Mouse (Mus musculus) forebrain, embryonic 15.5 days (tissue): ENCODE measurements at regions not wholly inside any gene's neighbourhood (a gene's known extent, or its start where the extent isn't known, plus 50 kb on each side); places are given as distances from the start of the nearest gene placed in this dataset.

Experiments used
- ATAC-seq: fragments of 200-750 bp; cut with Nextera tagmentation; replicated peaks from 2 replicates; pipeline ENCODE4 v1.8.0; 2017; ENCODE audit warnings: mild to moderate bottlenecking, moderate TSS enrichment, moderate library complexity
- H3K27ac ChIP-seq: fragments of 300-500 bp; sonication (generic); replicated peaks from 2 replicates; pipeline ENCODE4 v1.5.1; 2015; ENCODE audit warnings: mild to moderate bottlenecking, inconsistent platforms
- H3K27me3 ChIP-seq: fragments of 300-500 bp; sonication (generic); 2 replicates; pipeline ENCODE4 v1.6.1; 2015; ENCODE audit warnings: inconsistent platforms
- H3K36me3 ChIP-seq: fragments of 300-500 bp; sonication (generic); 2 replicates; pipeline ENCODE4 v1.6.1; 2015; ENCODE audit warnings: mild to moderate bottlenecking, inconsistent platforms
- H3K4me1 ChIP-seq: fragments of 300-500 bp; sonication (generic); 2 replicates; pipeline ENCODE4 v1.6.1; 2015; ENCODE audit warnings: inconsistent platforms
- H3K4me2 ChIP-seq: fragments of 300-500 bp; sonication (generic); replicated peaks from 2 replicates; pipeline ENCODE4 v1.6.1; 2015; ENCODE audit warnings: mild to moderate bottlenecking, inconsistent platforms
- H3K4me3 ChIP-seq: fragments of 300-500 bp; sonication (generic); 2 replicates; pipeline ENCODE4 v1.5.1; 2015; ENCODE audit warnings: mild to moderate bottlenecking, inconsistent platforms
- H3K9ac ChIP-seq: fragments of 300-500 bp; sonication (generic); replicated peaks from 2 replicates; pipeline ENCODE4 v1.6.1; 2015; ENCODE audit warnings: mild to moderate bottlenecking, inconsistent platforms
- H3K9me3 ChIP-seq: fragments of 300-500 bp; sonication (generic); 2 replicates; pipeline ENCODE4 v1.6.1; 2016; ENCODE audit warnings: inconsistent platforms
- whole genome bisulfite sequencing: fragments of 180-500 bp; shearing (Covaris S2); methylation state at CpG from one replicate; pipeline ENCODE4 v1.1.7; 2015; ENCODE audit warnings: mixed read lengths; 5-methylcytosine and 5-hydroxymethylcytosine counted together

DNA sequence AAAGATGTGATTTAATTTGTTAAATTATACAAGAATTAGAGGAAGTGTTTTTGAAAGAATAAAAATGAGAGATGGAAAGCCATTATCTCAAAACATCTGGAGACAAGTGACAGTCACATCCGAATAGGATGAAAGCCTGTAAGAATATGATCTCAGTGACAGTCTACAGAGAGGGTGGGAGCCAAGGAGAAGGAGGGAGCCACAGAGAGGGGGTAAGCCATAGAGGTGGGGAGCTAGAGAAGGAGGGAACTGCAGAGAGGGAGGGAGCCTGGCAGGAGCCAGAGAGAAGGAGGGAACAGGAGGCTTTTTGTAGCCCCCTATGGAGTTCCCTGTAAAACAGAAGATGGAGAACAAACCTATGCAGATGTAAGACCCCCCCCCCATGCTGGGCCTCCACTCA is 438.4 kb downstream of the Atp23 start:
- Histone ChIP-seq H3K9me3 (no peaks in the 10 kb centered on the region), H3K4me2 (no peak overlapping the region), H3K9ac (no peak overlapping the region), H3K27ac (no peak overlapping the region), H3K4me1 (no peaks in the 10 kb centered on the region), H3K27me3 (no peaks in the 10 kb centered on the region), H3K36me3 (no peaks in the 10 kb centered on the region), H3K4me3 (no peak overlapping the region)
- no peak for ATAC-seq
- WGBS, result 76% methylated on average over 1 of the region's 1 CpGs

DNA sequence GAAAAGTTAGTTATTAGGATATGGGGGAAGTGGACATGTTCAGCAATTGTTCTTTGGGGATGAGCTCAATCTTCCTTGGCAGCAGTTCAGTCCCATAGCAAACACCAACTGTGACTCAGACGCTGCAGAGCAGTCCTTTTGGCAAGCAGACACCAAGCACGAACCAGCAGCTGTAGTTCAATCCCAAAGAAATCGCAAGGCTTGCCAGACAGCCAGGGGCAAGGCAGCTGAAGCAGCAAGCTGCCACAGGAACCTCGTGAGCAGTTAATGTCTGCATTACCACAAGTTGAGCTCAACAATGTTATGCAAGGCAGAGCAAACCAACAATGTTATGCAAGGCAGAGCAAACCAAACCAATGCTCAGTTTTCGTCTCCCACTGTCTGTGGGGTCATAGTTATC is 442.6 kb downstream of the Atp23 start:
- no peaks in the 10 kb centered on the region for H3K4me1 ChIP-seq
- H3K4me3 ChIP-seq, result no peak overlapping the region
- H3K9ac ChIP-seq, result no peak overlapping the region
- H3K4me2 ChIP-seq, result no peak overlapping the region
- no peak overlapping the region for H3K27ac ChIP-seq
- H3K36me3 ChIP-seq, result no peaks in the 10 kb centered on the region
- no peaks in the 10 kb centered on the region for H3K9me3 ChIP-seq
- WGBS, result 65% methylated on average over 5 of the region's 5 CpGs
- no peaks in the 10 kb centered on the region for H3K27me3 ChIP-seq
- ATAC-seq, result 0 out of 2 replicates have a peak, but pooled peaks have one; percentile 35

DNA sequence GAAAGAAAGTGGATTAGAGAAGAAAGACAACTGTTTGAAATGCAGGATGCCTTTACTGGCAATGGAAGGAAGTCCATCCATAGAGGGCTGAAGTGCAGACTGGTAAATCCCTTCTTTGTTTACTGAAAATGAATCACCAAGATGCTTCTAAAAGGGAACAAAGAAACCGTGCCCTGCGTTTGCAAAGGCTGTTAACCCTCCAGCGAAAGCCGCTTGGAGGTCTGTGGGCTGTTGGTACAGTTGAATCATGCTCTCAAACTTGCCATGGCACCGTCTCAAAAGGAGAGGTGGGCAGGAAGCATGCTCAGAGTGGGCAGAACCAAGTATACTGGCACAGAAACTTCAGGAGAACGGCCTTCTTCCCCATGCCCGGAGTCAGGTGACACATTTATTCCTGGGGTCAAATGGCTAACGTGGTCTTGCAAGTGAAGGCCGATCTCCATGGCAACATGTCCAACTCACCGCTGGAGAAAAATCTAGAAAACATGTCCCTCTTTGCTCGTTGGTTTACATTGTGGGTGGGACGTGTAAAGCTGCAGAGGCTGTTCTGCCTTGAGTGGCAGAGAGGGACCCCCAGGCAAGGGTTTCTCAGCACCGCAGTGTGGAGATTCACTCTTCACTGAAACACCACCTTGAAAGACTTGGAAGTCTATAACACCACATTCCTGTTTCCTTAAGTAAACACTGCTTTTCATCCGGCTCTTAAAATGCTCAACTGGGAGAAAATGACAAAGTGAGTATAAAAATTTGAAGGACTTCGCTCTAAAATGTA is 448.2 kb downstream of the Atp23 start:
- no peak for ATAC-seq
- no peak overlapping the region for H3K9ac ChIP-seq
- no peaks in the 10 kb centered on the region for H3K4me1 ChIP-seq
- H3K36me3 ChIP-seq, result no peaks in the 10 kb centered on the region
- no peak overlapping the region for H3K4me2 ChIP-seq
- no peaks in the 10 kb centered on the region for H3K27me3 ChIP-seq
- no peaks in the 10 kb centered on the region for H3K9me3 ChIP-seq
- H3K4me3 ChIP-seq, result no peak overlapping the region
- no peak overlapping the region for H3K27ac ChIP-seq
- WGBS, result 58% methylated on average over 15 of the region's 15 CpGs

DNA sequence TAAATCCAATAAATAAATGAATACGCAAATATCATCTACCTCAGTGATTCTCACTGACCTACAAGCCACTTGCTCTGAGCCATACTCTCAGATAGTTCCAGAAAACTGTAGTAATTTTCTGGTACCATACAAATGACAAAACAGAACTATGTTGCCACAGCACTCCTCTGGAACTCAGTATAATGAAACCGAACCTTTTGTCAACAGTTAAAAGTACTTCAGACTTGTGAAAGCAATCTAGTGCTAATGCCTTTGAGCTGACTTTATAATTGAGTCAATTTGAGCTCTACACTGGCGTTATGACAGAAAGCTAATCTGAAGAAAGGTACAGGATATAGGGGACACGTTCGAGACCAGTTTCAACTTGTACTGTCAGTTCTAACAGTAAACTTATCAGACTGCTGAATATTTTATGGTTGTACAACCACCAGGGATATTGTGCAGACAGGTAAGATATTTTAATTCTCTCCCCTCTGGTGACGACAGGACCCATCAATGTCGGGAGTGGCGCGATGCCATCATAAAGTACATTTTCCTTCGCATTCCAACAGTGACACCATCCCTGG is 449.0 kb downstream of the Atp23 start:
- no peaks in the 10 kb centered on the region for H3K36me3 ChIP-seq
- 78% methylated on average over 10 of the region's 10 CpGs for WGBS

DNA sequence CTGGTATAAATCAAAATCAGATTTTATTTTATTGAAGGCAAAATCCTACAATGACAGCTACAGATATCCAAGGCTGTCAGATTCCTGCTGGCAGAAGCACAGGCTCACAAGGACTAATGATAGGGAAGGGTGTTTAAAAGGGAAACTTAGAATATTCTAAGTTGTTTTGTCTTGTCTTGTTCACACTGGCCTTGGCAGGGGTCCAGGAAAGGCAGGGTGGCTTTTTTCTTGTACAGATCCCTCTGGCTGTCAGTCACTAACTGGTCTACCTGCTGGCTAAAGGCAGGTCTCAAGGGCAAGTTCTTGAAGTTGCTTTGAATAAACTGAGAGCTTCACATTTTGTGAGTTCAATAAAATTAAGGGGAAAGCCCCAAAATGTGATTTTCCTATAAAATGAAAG is 465.3 kb downstream of the Lrig3 start:
- Histone ChIP-seq H3K36me3 (no peaks in the 10 kb centered on the region), H3K27me3 (no peaks in the 10 kb centered on the region), H3K9me3 (no peaks in the 10 kb centered on the region), H3K27ac (no peak overlapping the region), H3K4me3 (no peak overlapping the region), H3K4me1 (no peaks in the 10 kb centered on the region), H3K9ac (no peak overlapping the region), H3K4me2 (no peak overlapping the region)
- ATAC-seq, result no peak

More for the DNA sequence above, 449.0 kb downstream of the Atp23 start:
- no peak overlapping the region for H3K27ac ChIP-seq
- no peaks in the 10 kb centered on the region for H3K4me1 ChIP-seq
- H3K4me3 ChIP-seq, result no peak overlapping the region
- H3K9ac ChIP-seq, result no peak overlapping the region
- ATAC-seq, result no peak
- H3K27me3 ChIP-seq, result no peaks in the 10 kb centered on the region
- no peak overlapping the region for H3K4me2 ChIP-seq
- H3K9me3 ChIP-seq, result no peaks in the 10 kb centered on the region

DNA sequence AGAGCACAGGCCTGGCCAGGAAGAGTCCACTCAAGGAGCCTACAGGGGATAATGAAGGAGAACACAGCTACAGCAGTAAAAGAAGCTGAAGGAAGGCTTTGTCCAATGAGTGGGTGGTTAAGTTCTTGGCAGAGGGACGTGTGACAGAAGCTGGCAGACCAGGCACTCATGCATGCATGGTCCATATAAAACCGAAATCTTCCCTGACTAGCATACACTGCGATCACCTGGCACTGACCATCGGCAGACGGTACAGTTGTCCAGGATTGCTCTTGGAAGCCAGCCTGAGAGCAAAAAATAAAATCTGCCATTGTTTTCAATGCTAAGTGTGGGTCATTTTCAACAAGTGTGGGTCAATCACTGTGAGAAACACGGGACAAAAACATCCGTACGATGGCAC is 464.4 kb downstream of the Lrig3 start:
- 77% methylated on average over 8 of the region's 8 CpGs for WGBS
- Histone ChIP-seq H3K27ac (no peak overlapping the region), H3K4me2 (no peak overlapping the region), H3K4me1 (no peaks in the 10 kb centered on the region), H3K4me3 (no peak overlapping the region), H3K36me3 (no peaks in the 10 kb centered on the region), H3K9ac (no peak overlapping the region), H3K9me3 (no peaks in the 10 kb centered on the region), H3K27me3 (no peaks in the 10 kb centered on the region)
- ATAC-seq, result no peak

DNA sequence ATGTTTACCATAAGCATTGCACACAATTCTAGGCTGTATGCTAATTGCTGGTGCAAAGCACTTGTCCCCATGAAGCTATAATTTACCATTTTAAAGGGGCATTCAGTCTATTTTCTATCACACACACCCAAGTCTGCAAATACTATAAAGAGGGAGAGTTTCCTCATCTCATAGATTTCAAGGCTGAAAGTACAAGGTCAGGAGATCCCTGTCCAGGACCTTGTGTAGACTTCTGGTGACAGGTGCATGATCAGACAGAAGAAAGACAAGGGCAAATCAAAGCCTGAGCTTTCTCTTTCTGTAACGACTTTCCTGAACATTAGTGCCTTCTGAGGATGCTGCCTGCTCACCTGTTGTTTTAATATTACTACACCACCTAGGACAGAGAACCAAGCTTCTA is 463.5 kb downstream of the Lrig3 start:
- Histone ChIP-seq H3K27ac (no peak overlapping the region), H3K4me1 (no peaks in the 10 kb centered on the region), H3K9me3 (no peaks in the 10 kb centered on the region), H3K4me2 (no peak overlapping the region), H3K4me3 (no peak overlapping the region), H3K9ac (no peak overlapping the region), H3K36me3 (no peaks in the 10 kb centered on the region), H3K27me3 (no peaks in the 10 kb centered on the region)
- 82% methylated on average over 1 of the region's 1 CpGs for WGBS
- no peak for ATAC-seq

DNA sequence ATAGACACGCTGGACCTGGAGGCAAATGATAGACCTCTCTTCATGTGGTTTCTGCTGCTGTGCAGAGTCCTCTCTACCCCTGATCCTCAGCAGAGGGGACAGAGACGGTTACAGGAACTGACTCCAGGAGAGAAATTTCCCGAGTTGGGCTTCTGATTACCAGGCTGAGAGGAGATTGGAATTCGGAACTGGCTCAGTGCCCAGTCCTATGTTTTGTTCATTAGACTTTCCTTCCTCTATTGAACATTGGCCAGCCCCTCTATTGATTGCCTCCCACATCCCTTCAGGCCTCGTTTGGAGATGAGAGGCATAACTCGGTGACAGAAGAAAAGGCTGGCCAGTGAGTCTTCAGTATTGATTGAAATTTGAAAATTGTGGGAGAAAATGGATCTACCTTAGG is 456.1 kb downstream of the Lrig3 start:
- Histone ChIP-seq H3K36me3 (no peaks in the 10 kb centered on the region), H3K4me2 (no peak overlapping the region), H3K4me3 (no peak overlapping the region), H3K4me1 (no peaks in the 10 kb centered on the region), H3K9me3 (no peaks in the 10 kb centered on the region), H3K9ac (no peak overlapping the region), H3K27ac (no peak overlapping the region), H3K27me3 (no peaks in the 10 kb centered on the region)
- ATAC-seq, result 0 out of 2 replicates have a peak, but pooled peaks have one; percentile 41
- WGBS, result 36% methylated on average over 6 of the region's 6 CpGs

DNA sequence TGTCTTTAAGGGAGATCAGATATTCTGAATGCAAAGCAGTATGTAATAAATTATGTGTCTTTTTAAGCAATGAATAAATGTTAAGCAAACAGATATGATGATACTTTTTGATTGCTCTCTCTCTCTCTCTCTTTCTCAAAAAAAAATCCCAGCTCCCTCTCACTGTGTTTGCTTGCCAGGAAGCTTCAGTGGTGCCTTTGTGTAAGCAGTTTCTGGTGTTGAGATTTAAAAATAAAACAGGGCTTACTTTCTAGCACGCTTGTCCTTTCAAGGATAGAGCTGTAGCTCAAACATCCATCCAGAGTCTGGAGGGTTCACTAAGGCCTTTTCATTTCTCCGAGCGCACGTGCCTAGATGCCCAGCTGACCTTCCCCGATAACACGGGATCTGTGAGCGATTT is 447.8 kb downstream of the Lrig3 start:
- Histone ChIP-seq H3K4me1 (no peaks in the 10 kb centered on the region), H3K27ac (no peak overlapping the region), H3K9me3 (no peaks in the 10 kb centered on the region), H3K27me3 (no peaks in the 10 kb centered on the region), H3K36me3 (no peaks in the 10 kb centered on the region), H3K4me2 (no peak overlapping the region), H3K9ac (no peak overlapping the region), H3K4me3 (no peak overlapping the region)
- no peak for ATAC-seq
- 81% methylated on average over 7 of the region's 7 CpGs for WGBS

DNA sequence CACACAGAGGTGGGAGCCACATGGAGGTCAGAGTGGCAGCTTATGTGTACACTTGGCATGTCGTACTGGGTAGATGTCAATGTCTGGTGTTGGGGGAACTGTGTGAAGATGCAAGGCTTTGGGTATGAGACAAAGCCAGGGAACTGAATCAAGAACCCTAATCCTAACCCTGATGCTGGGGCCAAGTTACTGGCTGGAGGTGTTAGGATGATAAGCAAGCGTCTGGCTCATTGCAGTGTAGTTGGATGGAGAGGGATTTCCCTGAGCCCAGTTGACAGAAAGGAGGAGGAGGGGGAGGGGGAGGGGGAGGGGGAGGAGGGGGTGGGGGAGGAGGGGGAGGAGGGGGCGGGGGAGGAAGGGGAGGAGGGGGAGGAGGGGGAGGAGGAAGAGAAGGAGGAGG is 426.3 kb downstream of the Lrig3 start:
- 76% methylated on average over 1 of the region's 3 CpGs for WGBS
- H3K4me1 ChIP-seq, result no peaks in the 10 kb centered on the region
- H3K27me3 ChIP-seq, result no peaks in the 10 kb centered on the region
- H3K9ac ChIP-seq, result no peak overlapping the region
- H3K4me3 ChIP-seq, result no peak overlapping the region
- ATAC-seq, result no peak
- H3K27ac ChIP-seq, result no peak overlapping the region
- no peak overlapping the region for H3K4me2 ChIP-seq
- H3K9me3 ChIP-seq, result no peaks in the 10 kb centered on the region
- no peaks in the 10 kb centered on the region for H3K36me3 ChIP-seq

DNA sequence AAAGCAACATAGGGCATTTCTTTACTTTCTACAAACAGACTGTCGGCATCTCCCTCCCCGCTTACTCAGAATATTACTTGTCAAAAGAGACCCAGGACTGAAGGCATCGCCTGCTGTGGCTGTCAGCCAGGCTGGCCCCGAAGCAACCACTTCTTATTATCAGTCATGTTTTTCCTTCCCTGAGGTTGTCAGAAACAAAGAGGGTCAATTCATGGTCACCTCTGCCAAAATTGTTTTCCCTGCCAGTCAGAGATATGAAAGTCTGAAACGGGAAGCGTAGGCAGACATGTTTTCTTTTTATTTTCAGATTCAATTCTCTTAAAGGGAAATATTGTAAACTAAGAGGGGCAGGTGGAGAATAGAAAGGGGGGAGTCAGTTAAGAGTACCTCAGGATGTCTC is 425.8 kb downstream of the Lrig3 start:
- 80% methylated on average over 6 of the region's 6 CpGs for WGBS
- Histone ChIP-seq H3K4me2 (no peak overlapping the region), H3K36me3 (no peaks in the 10 kb centered on the region), H3K27me3 (no peaks in the 10 kb centered on the region), H3K9me3 (no peaks in the 10 kb centered on the region), H3K27ac (no peak overlapping the region), H3K4me3 (no peak overlapping the region), H3K9ac (no peak overlapping the region), H3K4me1 (no peaks in the 10 kb centered on the region)
- ATAC-seq, result no peak

DNA sequence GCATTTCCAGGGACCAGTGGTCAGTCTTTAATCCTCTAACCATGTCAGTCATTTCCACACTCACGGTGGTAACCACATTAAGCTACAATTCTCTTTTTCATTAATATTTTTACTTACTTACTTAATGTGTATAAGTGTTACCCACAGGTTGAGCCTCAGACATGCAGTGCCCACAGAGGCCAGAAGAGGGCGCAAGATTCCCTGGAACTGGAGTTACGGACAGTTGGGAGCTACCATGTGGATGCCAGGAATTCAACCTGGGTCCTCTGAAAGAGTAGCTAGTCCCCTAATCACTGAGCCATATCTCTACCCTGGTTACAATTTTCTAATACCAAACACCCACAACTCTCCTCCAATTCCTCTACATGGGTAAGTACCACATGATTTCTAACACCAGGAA is 420.5 kb downstream of the Lrig3 start:
- H3K4me3 ChIP-seq, result no peak overlapping the region
- WGBS, result 73% methylated on average over 3 of the region's 3 CpGs
- no peaks in the 10 kb centered on the region for H3K9me3 ChIP-seq
- H3K27ac ChIP-seq, result no peak overlapping the region
- H3K4me2 ChIP-seq, result no peak overlapping the region
- H3K36me3 ChIP-seq, result no peaks in the 10 kb centered on the region
- no peaks in the 10 kb centered on the region for H3K4me1 ChIP-seq
- H3K27me3 ChIP-seq, result no peaks in the 10 kb centered on the region
- no peak overlapping the region for H3K9ac ChIP-seq
- ATAC-seq, result no peak

DNA sequence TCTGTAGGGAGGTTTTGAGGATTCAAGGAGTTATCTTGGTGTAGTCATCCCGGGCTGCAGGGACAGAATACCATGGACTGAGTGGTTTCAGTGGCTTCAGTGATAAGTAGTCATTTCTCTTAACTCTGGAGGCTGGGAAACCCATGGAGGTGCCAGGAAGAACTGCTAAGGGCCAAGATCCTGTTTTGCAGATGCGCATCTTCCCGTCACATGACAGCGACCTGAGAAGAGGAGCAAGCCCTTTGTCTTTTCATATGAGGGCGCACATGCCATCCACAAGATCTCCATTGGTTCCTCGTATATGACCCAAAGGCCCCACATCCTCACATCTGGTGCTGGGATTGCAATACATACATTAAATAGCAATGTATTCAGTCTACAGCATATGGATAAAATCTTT is 419.7 kb downstream of the Lrig3 start:
- H3K4me3 ChIP-seq, result no peak overlapping the region
- H3K4me2 ChIP-seq, result no peak overlapping the region
- no peak overlapping the region for H3K27ac ChIP-seq
- ATAC-seq, result no peak
- no peaks in the 10 kb centered on the region for H3K36me3 ChIP-seq
- no peaks in the 10 kb centered on the region for H3K9me3 ChIP-seq
- no peaks in the 10 kb centered on the region for H3K4me1 ChIP-seq
- 96% methylated on average over 6 of the region's 6 CpGs for WGBS
- H3K9ac ChIP-seq, result no peak overlapping the region
- H3K27me3 ChIP-seq, result no peaks in the 10 kb centered on the region
